Mouse (Mus musculus): ENCODE data around the gene Clps.

Gene Clps

GRCm38 (mm10) chr17:28517956-28518614, 42.5 kb downstream of the Clps start:
- DNase-seq, result peak; percentile 80 to 87

- DNase-seq, result peak; percentile 61 to 68
These were observed 43.1 kb downstream of the Clps start, which contains the start of gene Fkbp5 for GRCm38 (mm10) chr17:28517441-28517955. Gene Fkbp5, minus strand, starts transcription at chr17:28517527.

- no peak for DNase-seq
These were observed 43.7 kb downstream of the Clps start for GRCm38 (mm10) chr17:28516881-28517280.

- DNase-seq, result no peak
These were observed 44.9 kb downstream of the Clps start for GRCm38 (mm10) chr17:28515431-28516341.

GRCm38 (mm10) chr17:28514555-28514954, 46.0 kb downstream of the Clps start:
- no peak for DNase-seq

GRCm38 (mm10) chr17:28513844-28514243, 46.7 kb downstream of the Clps start:
- no peak for DNase-seq

GRCm38 (mm10) chr17:28513337-28513736, 47.2 kb downstream of the Clps start:
- no peak for DNase-seq

- DNase-seq, result no peak
These were observed 47.9 kb downstream of the Clps start for GRCm38 (mm10) chr17:28512696-28513095.

- DNase-seq, result no peak
These were observed 48.7 kb downstream of the Clps start for GRCm38 (mm10) chr17:28511616-28512541.

- no peak for DNase-seq
These were observed 49.9 kb downstream of the Clps start for GRCm38 (mm10) chr17:28510445-28511342.

Data from cerebellum, postnatal 10 days (tissue).